Mouse (Mus musculus): ENCODE data around the gene Nrip3.
A peak's percentile ranks its signal among the peaks of the same experiment; 100 is the strongest.

The Nrip3 gene

GRCm38 (mm10) chr7:109767575-109768350 lies 14.1 kb downstream of the Nrip3 start:
- no peak for DNase-seq (ENCODE audit: low read depth)

- DNase-seq (ENCODE audit: low read depth), result no peak
These were observed 17.8 kb downstream of the Nrip3 start for GRCm38 (mm10) chr7:109764009-109764408.

- DNase-seq (ENCODE audit: low read depth), result no peak
These were observed 25.5 kb downstream of the Nrip3 start for GRCm38 (mm10) chr7:109756291-109756690.

- DNase-seq (ENCODE audit: low read depth), result no peak
These were observed 27.8 kb downstream of the Nrip3 start for GRCm38 (mm10) chr7:109754034-109754433.

GRCm38 (mm10) chr7:109752008-109752925 lies 29.6 kb downstream of the Nrip3 start, which contains the start of gene Tmem9b:
Gene Tmem9b, minus strand, starts transcription at chr7:109752875.
- DNase-seq (ENCODE audit: low read depth), result peak; percentile 51

- DNase-seq (ENCODE audit: low read depth), result no peak
These were observed 30.3 kb downstream of the Nrip3 start for GRCm38 (mm10) chr7:109751427-109752007.

GRCm38 (mm10) chr7:109747747-109748146 lies 34.1 kb downstream of the Nrip3 start:
- DNase-seq (ENCODE audit: low read depth), result no peak

GRCm38 (mm10) chr7:109741703-109742102 lies 40.1 kb downstream of the Nrip3 start:
- no peak for DNase-seq (ENCODE audit: low read depth)

- DNase-seq (ENCODE audit: low read depth), result no peak
These were observed 40.8 kb downstream of the Nrip3 start for GRCm38 (mm10) chr7:109741060-109741459.

GRCm38 (mm10) chr7:109739822-109740370 lies 41.9 kb downstream of the Nrip3 start:
- no peak for DNase-seq (ENCODE audit: low read depth)

GRCm38 (mm10) chr7:109734806-109735205 lies 47.0 kb downstream of the Nrip3 start:
- DNase-seq (ENCODE audit: low read depth), result no peak

- DNase-seq (ENCODE audit: low read depth), result no peak
These were observed 50.2 kb downstream of the Nrip3 start, which contains the start of gene Ascl3 for GRCm38 (mm10) chr7:109731626-109732025. Gene Ascl3, minus strand, starts transcription at chr7:109731726.

- DNase-seq (ENCODE audit: low read depth), result no peak
These were observed 58.1 kb downstream of the Nrip3 start, which contains the start of gene BC051019 for GRCm38 (mm10) chr7:109723697-109724096. Gene BC051019, minus strand, starts transcription at chr7:109723850.

- no peak for DNase-seq (ENCODE audit: low read depth)
These were observed 58.7 kb downstream of the Nrip3 start for GRCm38 (mm10) chr7:109723114-109723513.

- DNase-seq (ENCODE audit: low read depth), result no peak
These were observed 59.2 kb downstream of the Nrip3 start for GRCm38 (mm10) chr7:109722618-109723017.

- DNase-seq (ENCODE audit: low read depth), result no peak
These were observed 62.5 kb downstream of the Nrip3 start for GRCm38 (mm10) chr7:109719286-109719685.

GRCm38 (mm10) chr7:109713434-109713982 lies 68.3 kb downstream of the Nrip3 start:
- no peak for DNase-seq (ENCODE audit: low read depth)

GRCm38 (mm10) chr7:109712198-109712597 lies 69.6 kb downstream of the Nrip3 start:
- no peak for DNase-seq (ENCODE audit: low read depth)

GRCm38 (mm10) chr7:109710069-109710468 lies 71.8 kb downstream of the Nrip3 start:
- no peak for DNase-seq (ENCODE audit: low read depth)

GRCm38 (mm10) chr7:109708961-109709382 lies 72.9 kb downstream of the Nrip3 start:
- no peak for DNase-seq (ENCODE audit: low read depth)
